Mouse (Mus musculus): ENCODE measurements around the gene Neil3.

DNA sequence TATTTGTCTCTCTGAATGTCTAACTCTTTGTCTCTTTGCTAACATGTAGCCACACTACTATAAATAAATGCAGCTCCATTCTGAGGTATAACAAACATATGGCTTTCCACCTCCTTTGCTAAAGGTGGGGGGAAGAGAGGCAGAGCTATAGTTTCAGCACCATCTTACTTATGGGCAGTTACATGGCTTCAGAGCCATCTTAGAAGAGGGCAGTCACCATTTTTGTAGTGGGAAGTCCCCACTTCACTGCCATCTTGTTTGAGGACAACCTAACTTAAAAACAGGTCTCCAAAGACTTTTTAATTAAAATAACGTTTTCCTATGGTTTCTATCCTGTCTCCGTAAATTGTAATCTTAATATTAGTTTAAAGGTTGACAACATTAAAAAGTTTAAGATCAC is 47.1 kb downstream of the Neil3 start:
- no peak for TF ChIP-seq CTCF (conservative IDR thresholded peaks at IDR 0.05; ENCODE audit: insufficient read depth, insufficient read length, low read depth, low read length)
- no peak for TF ChIP-seq POLR2A (IDR thresholded peaks at IDR 0.05; ENCODE audit: low read depth, low read length)
